Mouse (Mus musculus) kidney, adult 2 months (tissue): ENCODE data around the gene Spock2. TPM values are rescaled to one million over a fixed set of nuclear protein-coding genes. Genes with fewer than 3 reads are reported as not detected.
"Not testable (repeated sequence)": the region's sequence is repeated elsewhere in the genome, so short reads cannot be mapped to it uniquely, and the experiment has no call there.

Experiments
- DNase-seq: peaks from one replicate; pipeline ENCODE4 v3.0.0; 2021
- H3K27ac ChIP-seq: fragments of 200-500 bp; 2 replicates; pipeline ENCODE4 v1.5.1; 2012; ENCODE audit warnings: low read depth, low read length, control low read depth, inconsistent platforms; ENCODE audit not compliant: insufficient read depth
- H3K27me3 ChIP-seq: fragments of 200-500 bp; replicated peaks from 2 replicates; pipeline ENCODE4 v1.6.1; 2012; ENCODE audit warnings: mild to moderate bottlenecking, moderate library complexity, low read length, inconsistent platforms; ENCODE audit not compliant: control insufficient read depth, insufficient read depth
- H3K36me3 ChIP-seq: fragments of 200-500 bp; 2 replicates; pipeline ENCODE4 v1.6.1; 2012; ENCODE audit warnings: mild to moderate bottlenecking, moderate library complexity, low read length, inconsistent platforms; ENCODE audit not compliant: control insufficient read depth, insufficient read depth
- H3K4me1 ChIP-seq: fragments of 200-500 bp; 2 replicates; pipeline ENCODE4 v1.6.1; 2011; ENCODE audit warnings: low read length; ENCODE audit not compliant: control insufficient read depth, insufficient read depth
- H3K4me3 ChIP-seq: fragments of 200-500 bp; 2 replicates; pipeline ENCODE4 v1.5.1; 2011; ENCODE audit warnings: mild to moderate bottlenecking, low read depth, low read length, control low read depth; ENCODE audit not compliant: insufficient read depth
- CTCF ChIP-seq: fragments of 200-500 bp; conservative IDR thresholded peaks from 2 replicates; pipeline ENCODE4 v1.5.1; 2011; ENCODE audit warnings: low read depth, mild to moderate bottlenecking, control low read depth, low read length, moderate library complexity, mixed read lengths; ENCODE audit not compliant: insufficient read depth, insufficient read length
- POLR2A ChIP-seq: fragments of 200-500 bp; IDR thresholded peaks from one replicate; pipeline ENCODE4 v1.6.1; 2011; ENCODE audit warnings: low read depth, low read length, control low read depth
- WGBS: fragments of 180-500 bp; shearing (Covaris S2); methylation state at CpG from one replicate; pipeline ENCODE4 v1.1.7; 2018; 5-methylcytosine and 5-hydroxymethylcytosine counted together
- polyA plus RNA-seq: library from polyadenylated mRNA; depleted of rRNA; stranded (reverse); fragments of >200 nt; gene quantifications from 2 replicates; pipeline ENCODE4 v1.2.3, GENCODE M21; 2012

Spock2 gene
- polyA plus RNA-seq, 1 experiment = 2.3 TPM

GRCm38 (mm10) chr10:60148087-60148486, 42.1 kb downstream of the Spock2 start:
- 3% methylated on average over 5 of the region's 5 CpGs for WGBS
- Histone ChIP-seq H3K27me3 (no peaks in the 10 kb centered on the region), H3K4me3 (no peak overlapping the region), H3K27ac (no peak overlapping the region), H3K36me3 (no peaks in the 10 kb centered on the region), H3K4me1 (no peaks in the 10 kb centered on the region)
- TF ChIP-seq CTCF (peak; percentile 93), POLR2A (no peak)
- DNase-seq = peak; percentile 79

DNA sequence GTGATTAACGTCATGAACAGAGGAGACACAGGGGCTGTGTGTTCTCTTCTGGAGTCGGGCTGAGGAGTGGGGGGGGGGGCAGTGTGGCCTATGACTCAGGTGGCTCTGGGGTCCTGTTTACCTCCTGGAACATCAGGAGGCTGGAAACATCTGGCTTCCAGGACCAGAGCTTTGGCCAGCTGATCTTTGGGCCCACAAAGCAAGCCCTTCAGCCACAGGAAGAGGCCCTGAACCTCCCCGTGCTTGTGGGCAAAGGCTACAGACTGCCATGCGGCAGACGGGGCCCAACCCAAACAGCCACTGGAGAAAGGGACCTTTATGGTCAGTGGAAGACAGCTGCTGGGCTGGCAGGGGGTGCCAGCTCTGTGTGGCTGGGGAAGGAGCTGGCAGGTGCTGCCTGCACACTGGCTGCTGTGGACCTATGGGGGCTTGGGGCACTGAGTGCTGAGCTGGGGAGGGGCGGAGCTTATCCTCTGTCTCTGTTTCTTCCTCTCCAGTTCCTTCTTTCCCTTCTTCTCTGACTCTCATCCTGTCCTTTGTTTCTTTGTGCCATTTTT, 45.2 kb downstream of the Spock2 start:
- H3K4me1 ChIP-seq = no peaks in the 10 kb centered on the region
- no peaks in the 10 kb centered on the region for H3K36me3 ChIP-seq
- H3K27me3 ChIP-seq = no peaks in the 10 kb centered on the region
- no peak overlapping the region for H3K27ac ChIP-seq
- H3K4me3 ChIP-seq = no peak overlapping the region
- TF ChIP-seq CTCF = no peak
- TF ChIP-seq POLR2A = no peak
- 57% methylated on average over 6 of the region's 6 CpGs for WGBS
- DNase-seq = no peak

DNA sequence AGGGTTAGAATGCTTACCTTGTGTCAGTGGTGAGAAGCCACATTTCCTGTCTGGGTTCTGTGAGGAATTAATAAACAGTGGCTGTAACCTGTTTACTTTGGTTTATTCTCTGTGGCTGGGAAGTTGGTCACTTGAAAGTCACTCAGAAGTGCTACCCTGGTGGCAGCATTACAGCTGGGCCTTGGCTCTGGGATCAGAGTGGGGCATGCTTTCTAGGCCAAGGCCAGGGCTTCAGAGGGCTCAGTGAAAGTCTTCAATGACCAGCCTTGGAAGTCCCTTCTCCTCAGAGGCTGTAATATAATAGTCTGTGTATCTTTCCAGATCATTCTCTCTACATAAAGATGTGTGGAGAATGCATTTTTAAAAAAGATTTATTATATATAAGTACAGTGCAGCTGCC, 50.0 kb downstream of the Spock2 start:
- Histone ChIP-seq H3K36me3 (no peaks in the 10 kb centered on the region), H3K27me3 (no peaks in the 10 kb centered on the region), H3K4me3 (no peak overlapping the region), H3K27ac (no peak overlapping the region), H3K4me1 (no peaks in the 10 kb centered on the region)
- DNase-seq = no peak
- TF ChIP-seq CTCF = no peak
- no peak for TF ChIP-seq POLR2A

DNA sequence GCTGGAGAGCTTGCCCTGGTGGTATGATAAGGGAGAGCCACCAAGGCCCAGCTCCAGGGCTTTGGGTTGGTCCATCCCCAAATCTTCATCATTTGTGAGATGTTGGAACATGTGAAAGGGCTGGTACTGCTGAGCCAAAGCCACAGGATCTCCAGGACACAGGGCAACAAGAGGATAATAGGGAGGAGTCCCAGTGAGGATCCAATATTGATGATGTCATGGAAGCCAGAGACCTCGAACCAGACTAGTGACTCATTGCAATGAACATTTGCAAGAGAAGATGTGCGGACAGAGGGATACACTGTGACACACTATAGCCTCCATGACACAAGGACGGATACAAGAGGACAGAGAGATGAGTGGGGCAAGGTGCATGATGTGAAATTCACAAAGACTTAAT, 52.1 kb downstream of the Spock2 start:
- Histone ChIP-seq H3K27ac (no peak overlapping the region), H3K4me3 (no peak overlapping the region), H3K27me3 (no peaks in the 10 kb centered on the region), H3K36me3 (no peaks in the 10 kb centered on the region), H3K4me1 (no peaks in the 10 kb centered on the region)
- DNase-seq = no peak
- WGBS = 92% methylated on average over 3 of the region's 3 CpGs
- TF ChIP-seq CTCF (no peak), POLR2A (no peak)

DNA sequence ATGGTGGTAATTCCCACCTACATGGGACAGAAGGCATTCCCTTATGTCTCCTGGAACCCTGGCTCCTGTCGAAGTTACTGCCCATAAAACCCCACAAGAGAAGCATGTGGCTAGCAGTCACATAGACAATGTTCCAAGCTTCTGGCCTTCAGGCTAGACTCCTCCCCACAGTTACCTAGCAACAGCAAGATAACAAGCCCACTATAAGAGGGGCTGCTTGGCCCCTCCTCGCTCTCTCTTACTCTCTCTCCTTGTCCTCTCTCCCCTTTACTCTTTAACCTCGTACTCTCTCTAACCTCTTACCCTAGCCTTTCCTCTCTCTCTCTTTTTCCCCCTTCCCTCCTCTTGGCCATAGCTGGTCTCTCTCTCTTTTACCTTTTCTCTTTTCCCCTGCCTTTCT, 55.4 kb downstream of the Spock2 start:
- WGBS = 87% methylated on average over 3 of the region's 3 CpGs
- H3K27me3 ChIP-seq, DNase-seq, H3K27ac ChIP-seq, H3K36me3 ChIP-seq, H3K4me1 ChIP-seq, H3K4me3 ChIP-seq: not testable (repeated sequence)

DNA sequence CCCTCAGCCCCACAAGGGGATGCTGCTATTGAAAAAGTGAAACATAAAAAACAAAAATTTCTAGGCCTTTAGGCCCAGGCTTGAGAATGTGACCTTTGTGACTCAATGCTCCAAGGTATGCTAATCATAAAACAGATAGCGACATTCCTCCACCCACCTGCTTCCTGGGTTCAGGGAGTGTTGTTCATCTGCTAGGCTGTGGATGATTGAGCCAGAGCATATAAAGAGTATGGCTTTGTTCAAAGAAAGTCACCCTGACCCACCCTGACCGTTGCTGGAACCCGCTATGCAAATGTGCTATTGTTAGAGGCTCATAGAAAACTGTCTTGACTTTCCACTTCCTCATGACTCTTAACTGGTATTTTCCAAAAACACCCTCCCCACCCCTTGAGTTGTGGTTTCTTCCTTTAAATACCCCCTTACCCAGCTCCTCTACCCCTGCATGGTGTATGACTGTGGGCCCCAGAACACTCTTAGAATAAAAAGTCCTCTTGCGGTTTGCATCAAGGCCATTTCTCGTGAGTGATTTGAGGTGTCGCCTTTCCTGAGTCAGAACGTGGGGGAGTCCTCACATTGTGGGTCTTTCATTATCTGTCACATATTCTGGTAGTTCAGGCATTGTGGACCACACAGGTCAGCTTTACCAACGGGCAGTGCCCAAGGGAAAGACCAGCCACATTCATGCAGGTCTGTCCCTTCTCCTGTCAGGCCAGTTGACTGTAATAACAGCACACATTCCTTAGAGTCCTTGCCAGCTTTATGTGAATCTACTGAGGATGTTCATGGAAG, 56.4 kb downstream of the Spock2 start:
- not testable (repeated sequence) for H3K4me3 ChIP-seq, H3K27me3 ChIP-seq, H3K36me3 ChIP-seq, H3K4me1 ChIP-seq, DNase-seq, H3K27ac ChIP-seq
- 81% methylated on average over 8 of the region's 8 CpGs for WGBS

- no peaks in the 10 kb centered on the region for H3K36me3 ChIP-seq
- 93% methylated on average over 6 of the region's 6 CpGs for WGBS
- H3K27ac ChIP-seq = no peak overlapping the region
- TF ChIP-seq POLR2A = no peak
- TF ChIP-seq CTCF = no peak
- H3K4me1 ChIP-seq = no peaks in the 10 kb centered on the region
- H3K27me3 ChIP-seq = no peaks in the 10 kb centered on the region
- H3K4me3 ChIP-seq = no peak overlapping the region
- no peak for DNase-seq
Observed at GRCm38 (mm10) chr10:60162973-60163255, 56.9 kb downstream of the Spock2 start.

- peak; percentile 6 for DNase-seq
- H3K4me3 ChIP-seq = no peak overlapping the region
- 67% methylated on average over 1 of the region's 1 CpGs for WGBS
- no peak overlapping the region for H3K27ac ChIP-seq
- H3K27me3 ChIP-seq = no peaks in the 10 kb centered on the region
- H3K4me1 ChIP-seq = no peaks in the 10 kb centered on the region
- H3K36me3 ChIP-seq = no peaks in the 10 kb centered on the region
- no peak for TF ChIP-seq CTCF
- TF ChIP-seq POLR2A = no peak
Observed at GRCm38 (mm10) chr10:60164869-60165268, 58.9 kb downstream of the Spock2 start.
